Mouse (Mus musculus): ENCODE data around the gene Fam187b. TPM values are rescaled to one million over a fixed set of nuclear protein-coding genes. Genes with fewer than 3 reads are reported as not detected.

Gene Fam187b
- total and polyA plus RNA-seq, 3 experiments: not detected

DNA sequence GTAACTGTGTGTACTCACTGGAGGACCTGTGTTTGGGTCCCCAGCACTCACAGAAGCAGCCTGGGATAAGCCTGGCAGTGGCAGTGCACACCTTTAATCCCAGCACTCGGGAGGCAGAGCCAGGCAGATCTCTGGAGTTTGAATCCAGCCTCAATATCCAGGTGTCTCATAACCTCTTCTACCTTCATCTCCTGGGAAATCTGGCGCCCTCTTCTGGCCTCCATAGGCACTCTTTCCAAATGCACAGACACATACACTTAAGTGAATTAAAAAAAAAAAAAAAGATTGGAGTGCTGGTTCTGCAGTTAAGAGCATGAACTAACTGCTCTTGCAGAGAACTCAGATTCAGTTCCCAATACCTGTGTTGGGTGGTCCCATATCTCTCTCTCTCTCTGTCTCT is 57.1 kb downstream of the Fam187b start:
- H3K4me3 ChIP-seq (ENCODE audit: control insufficient read depth in 1 of 2, insufficient read depth in 1 of 2, low read depth in 2 of 2, low read length in 2 of 2): no peak overlapping the region
- peaks cover 0 to 10% of the 10 kb centered on the region in 2 experiments; a peak in 2 of 4 replicates for H3K36me3 ChIP-seq (ENCODE audit: control insufficient read depth in 1 of 2, insufficient read depth in 2 of 2, low read length in 2 of 2)
- no peaks in the 10 kb centered on the region for H3K27me3 ChIP-seq (ENCODE audit: control insufficient read depth in 1 of 2, insufficient read depth in 2 of 2, low read length in 2 of 2)
- DNase-seq (ENCODE audit: low read depth, low spot score): peak; percentile 50
- peak; percentile 19 to 31 (median 22); a peak in 3 of 6 replicates for TF ChIP-seq CTCF (IDR thresholded peaks at IDR 0.05 in 2 of 3, conservative IDR thresholded peaks at IDR 0.05 in 1 of 3; ENCODE audit: control insufficient read depth in 1 of 3, insufficient read depth in 1 of 3, low read depth in 2 of 3, low read length in 3 of 3, poor library complexity in 1 of 3, severe bottlenecking in 1 of 3)
- TF ChIP-seq POLR2A (IDR thresholded peaks at IDR 0.05; ENCODE audit: control insufficient read depth in 1 of 2, insufficient read depth in 1 of 2, low read depth in 1 of 2, low read length in 2 of 2, poor library complexity in 1 of 2): no peak
- TF ChIP-seq GATA1 (IDR thresholded peaks at IDR 0.05; ENCODE audit: low read depth, low read length): no peak
- peak; percentile 85 for TF ChIP-seq ZNF384 (IDR thresholded peaks at IDR 0.05; ENCODE audit: low read depth, low read length)
- no peaks in the 10 kb centered on the region for H3K79me2 ChIP-seq (ENCODE audit: control insufficient read depth, insufficient read depth, low read length, poor library complexity)
- no peak overlapping the region for H3K27ac ChIP-seq (ENCODE audit: control insufficient read depth, low read depth, low read length)
- peaks cover 10 to 18% of the 10 kb centered on the region in 2 experiments for H3K4me1 ChIP-seq (ENCODE audit: control insufficient read depth in 1 of 2, insufficient read depth in 2 of 2, low read length in 2 of 2)
- H3K9me3 ChIP-seq (replicated peaks; ENCODE audit: insufficient read depth, low read length): no peaks in the 10 kb centered on the region
- no peak overlapping the region for H3K9ac ChIP-seq (ENCODE audit: control insufficient read depth, low read depth, low read length, poor library complexity, severe bottlenecking)

DNA sequence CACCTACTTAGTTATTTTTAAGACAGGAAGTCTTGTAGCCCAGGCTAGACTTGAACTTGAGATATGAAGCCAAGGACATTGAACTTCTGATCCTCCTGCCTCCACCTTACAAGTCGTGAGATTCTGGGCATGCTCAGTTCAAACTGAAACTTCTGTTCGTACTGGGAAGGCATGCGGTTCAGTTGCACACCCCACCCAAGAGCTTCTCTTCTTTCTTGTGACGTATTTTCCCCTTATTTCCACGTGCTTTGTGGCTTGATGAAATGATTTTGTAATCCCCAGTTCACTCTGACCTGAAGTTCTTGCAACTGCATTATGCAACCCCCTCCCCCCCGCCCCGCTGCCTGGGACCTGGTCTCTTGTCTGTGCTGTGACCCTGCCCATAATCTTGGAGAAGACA is 58.1 kb downstream of the Fam187b start:
- Histone ChIP-seq H3K9ac (ENCODE audit: control insufficient read depth, low read depth, low read length, poor library complexity, severe bottlenecking) (no peak overlapping the region), H3K4me3 (ENCODE audit: control insufficient read depth in 1 of 2, insufficient read depth in 1 of 2, low read depth in 2 of 2, low read length in 2 of 2) (no peak overlapping the region), H3K27me3 (ENCODE audit: control insufficient read depth in 1 of 2, insufficient read depth in 2 of 2, low read length in 2 of 2) (no peaks in the 10 kb centered on the region), H3K4me1 (ENCODE audit: control insufficient read depth in 1 of 2, insufficient read depth in 2 of 2, low read length in 2 of 2) (peaks cover 12 to 28% of the 10 kb centered on the region in 2 experiments), H3K79me2 (ENCODE audit: control insufficient read depth, insufficient read depth, low read length, poor library complexity) (no peaks in the 10 kb centered on the region), H3K9me3 (replicated peaks; ENCODE audit: insufficient read depth, low read length) (no peaks in the 10 kb centered on the region), H3K27ac (ENCODE audit: control insufficient read depth, low read depth, low read length) (no peak overlapping the region), H3K36me3 (ENCODE audit: control insufficient read depth in 1 of 2, insufficient read depth in 2 of 2, low read length in 2 of 2) (peaks cover 0 to 16% of the 10 kb centered on the region in 2 experiments; a peak in 2 of 4 replicates)
- no peak for DNase-seq (ENCODE audit: low read depth, low spot score)
- TF ChIP-seq GATA1 (IDR thresholded peaks at IDR 0.05; ENCODE audit: low read depth, low read length): no peak
- no peak for TF ChIP-seq HCFC1 (IDR thresholded peaks at IDR 0.05; ENCODE audit: low read depth, low read length)
- no peak for TF ChIP-seq POLR2AphosphoS5 (IDR thresholded peaks at IDR 0.05; ENCODE audit: borderline replicate concordance, low read depth, low read length)
- TF ChIP-seq ZC3H11A (IDR thresholded peaks at IDR 0.05; ENCODE audit: low read depth, low read length): no peak
- TF ChIP-seq SIN3A (IDR thresholded peaks at IDR 0.05; ENCODE audit: low read length): no peak
- TF ChIP-seq TBP (IDR thresholded peaks at IDR 0.05; ENCODE audit: low read depth, low read length): no peak
- TF ChIP-seq RCOR1 (IDR thresholded peaks at IDR 0.05; ENCODE audit: low read depth, low read length): no peak
- TF ChIP-seq EP300 (IDR thresholded peaks at IDR 0.05; ENCODE audit: low read depth in 1 of 2, low read length in 2 of 2): no peak
- TF ChIP-seq SMC3 (IDR thresholded peaks at IDR 0.05; ENCODE audit: low read depth, low read length): no peak
- TF ChIP-seq ZKSCAN1 (IDR thresholded peaks at IDR 0.05; ENCODE audit: low read depth, low read length): no peak
- TF ChIP-seq CHD2 (IDR thresholded peaks at IDR 0.05; ENCODE audit: low read length): no peak
- no peak for TF ChIP-seq ZMIZ1 (IDR thresholded peaks at IDR 0.05; ENCODE audit: low read depth, low read length)
- no peak for TF ChIP-seq MAX (IDR thresholded peaks at IDR 0.05; ENCODE audit: low read length)
- no peak for TF ChIP-seq NELFE (IDR thresholded peaks at IDR 0.05; ENCODE audit: low read depth, low read length)
- no peak for TF ChIP-seq USF2 (IDR thresholded peaks at IDR 0.05; ENCODE audit: borderline replicate concordance in 1 of 2, insufficient read depth in 1 of 2, low read depth in 1 of 2, low read length in 2 of 2)

Measured in MEL (cell line).